Mouse (Mus musculus): ENCODE results near the gene Pard3. TPM values are rescaled to one million over a fixed set of nuclear protein-coding genes. Genes with fewer than 3 reads are reported as not detected.

The Pard3 gene
- polyA plus RNA-seq, 1 experiment, result not detected

- H3K4me1 ChIP-seq (ENCODE audit: control insufficient read depth, insufficient read depth, low read length), result no peaks in the 10 kb centered on the region
- H3K4me3 ChIP-seq (ENCODE audit: insufficient read depth, low read depth, low read length), result no peak overlapping the region
- 89% methylated on average over 5 of the region's 5 CpGs for whole genome bisulfite sequencing
- no peak for TF ChIP-seq CTCF (IDR thresholded peaks at IDR 0.05; ENCODE audit: insufficient read depth, low read depth, low read length)
- TF ChIP-seq POLR2A (IDR thresholded peaks at IDR 0.05; ENCODE audit: insufficient read depth, low read depth, low read length), result no peak
- no peak overlapping the region for H3K27ac ChIP-seq (ENCODE audit: insufficient read depth, low read depth, low read length)
Observed at GRCm38 (mm10) chr8:127263457-127263856, 199.8 kb downstream of the Pard3 start.

- WGBS, result 95% methylated on average over 8 of the region's 8 CpGs
- TF ChIP-seq CTCF (IDR thresholded peaks at IDR 0.05; ENCODE audit: insufficient read depth, low read depth, low read length) (no peak), POLR2A (IDR thresholded peaks at IDR 0.05; ENCODE audit: insufficient read depth, low read depth, low read length) (no peak)
Observed at GRCm38 (mm10) chr8:127264691-127265470, 201.2 kb downstream of the Pard3 start.

GRCm38 (mm10) chr8:127266777-127267176 is 203.1 kb downstream of the Pard3 start:
- Histone ChIP-seq H3K4me1 (ENCODE audit: control insufficient read depth, insufficient read depth, low read length) (no peaks in the 10 kb centered on the region), H3K27ac (ENCODE audit: insufficient read depth, low read depth, low read length) (no peak overlapping the region), H3K4me3 (ENCODE audit: insufficient read depth, low read depth, low read length) (no peak overlapping the region)
- TF ChIP-seq CTCF (IDR thresholded peaks at IDR 0.05; ENCODE audit: insufficient read depth, low read depth, low read length), result no peak
- no peak for TF ChIP-seq POLR2A (IDR thresholded peaks at IDR 0.05; ENCODE audit: insufficient read depth, low read depth, low read length)
- 48% methylated on average over 5 of the region's 5 CpGs for WGBS

More at GRCm38 (mm10) chr8:127264691-127265470, 201.2 kb downstream of the Pard3 start:
- no peaks in the 10 kb centered on the region for H3K4me1 ChIP-seq (ENCODE audit: control insufficient read depth, insufficient read depth, low read length)
- H3K27ac ChIP-seq (ENCODE audit: insufficient read depth, low read depth, low read length), result no peak overlapping the region
- no peak overlapping the region for H3K4me3 ChIP-seq (ENCODE audit: insufficient read depth, low read depth, low read length)

GRCm38 (mm10) chr8:127268239-127269024 is 204.7 kb downstream of the Pard3 start:
- no peak overlapping the region for H3K27ac ChIP-seq (ENCODE audit: insufficient read depth, low read depth, low read length)

GRCm38 (mm10) chr8:127269082-127269747 is 205.5 kb downstream of the Pard3 start:
- Histone ChIP-seq H3K4me1 (ENCODE audit: control insufficient read depth, insufficient read depth, low read length) (no peaks in the 10 kb centered on the region), H3K27ac (ENCODE audit: insufficient read depth, low read depth, low read length) (no peak overlapping the region), H3K4me3 (ENCODE audit: insufficient read depth, low read depth, low read length) (no peak overlapping the region)
- 81% methylated on average over 2 of the region's 2 CpGs for WGBS
- TF ChIP-seq CTCF (IDR thresholded peaks at IDR 0.05; ENCODE audit: insufficient read depth, low read depth, low read length) (no peak), POLR2A (IDR thresholded peaks at IDR 0.05; ENCODE audit: insufficient read depth, low read depth, low read length) (no peak)

More at GRCm38 (mm10) chr8:127268239-127269024, 204.7 kb downstream of the Pard3 start:
- TF ChIP-seq POLR2A (IDR thresholded peaks at IDR 0.05; ENCODE audit: insufficient read depth, low read depth, low read length) (no peak), CTCF (IDR thresholded peaks at IDR 0.05; ENCODE audit: insufficient read depth, low read depth, low read length) (no peak)
- H3K4me1 ChIP-seq (ENCODE audit: control insufficient read depth, insufficient read depth, low read length), result no peaks in the 10 kb centered on the region
- WGBS, result 44% methylated on average over 12 of the region's 12 CpGs
- H3K4me3 ChIP-seq (ENCODE audit: insufficient read depth, low read depth, low read length), result no peak overlapping the region

- Histone ChIP-seq H3K27ac (ENCODE audit: insufficient read depth, low read depth, low read length) (no peak overlapping the region), H3K4me1 (ENCODE audit: control insufficient read depth, insufficient read depth, low read length) (no peaks in the 10 kb centered on the region), H3K4me3 (ENCODE audit: insufficient read depth, low read depth, low read length) (no peak overlapping the region)
- 97% methylated on average over 3 of the region's 3 CpGs for WGBS
- no peak for TF ChIP-seq CTCF (IDR thresholded peaks at IDR 0.05; ENCODE audit: insufficient read depth, low read depth, low read length)
- TF ChIP-seq POLR2A (IDR thresholded peaks at IDR 0.05; ENCODE audit: insufficient read depth, low read depth, low read length), result no peak
Observed at GRCm38 (mm10) chr8:127271186-127271585, 207.5 kb downstream of the Pard3 start.

GRCm38 (mm10) chr8:127280299-127280974 is 216.7 kb downstream of the Pard3 start:
- Histone ChIP-seq H3K27ac (ENCODE audit: insufficient read depth, low read depth, low read length) (no peak overlapping the region), H3K4me1 (ENCODE audit: control insufficient read depth, insufficient read depth, low read length) (no peaks in the 10 kb centered on the region), H3K4me3 (ENCODE audit: insufficient read depth, low read depth, low read length) (no peak overlapping the region)
- WGBS, result 46% methylated on average over 7 of the region's 7 CpGs
- TF ChIP-seq CTCF (IDR thresholded peaks at IDR 0.05; ENCODE audit: insufficient read depth, low read depth, low read length) (no peak), POLR2A (IDR thresholded peaks at IDR 0.05; ENCODE audit: insufficient read depth, low read depth, low read length) (no peak)

GRCm38 (mm10) chr8:127281035-127281434 is 217.3 kb downstream of the Pard3 start:
- 83% methylated on average over 4 of the region's 4 CpGs for WGBS
- no peaks in the 10 kb centered on the region for H3K4me1 ChIP-seq (ENCODE audit: control insufficient read depth, insufficient read depth, low read length)
- TF ChIP-seq POLR2A (IDR thresholded peaks at IDR 0.05; ENCODE audit: insufficient read depth, low read depth, low read length) (no peak), CTCF (IDR thresholded peaks at IDR 0.05; ENCODE audit: insufficient read depth, low read depth, low read length) (no peak)
- H3K4me3 ChIP-seq (ENCODE audit: insufficient read depth, low read depth, low read length), result no peak overlapping the region
- no peak overlapping the region for H3K27ac ChIP-seq (ENCODE audit: insufficient read depth, low read depth, low read length)
